Mouse (Mus musculus) liver, adult 2 months (tissue): ENCODE measurements around the gene Bag6.

ENCODE experiments used
- CTCF ChIP-seq: fragments of 200-500 bp; IDR thresholded peaks from 2 replicates; pipeline ENCODE4 v1.5.1; 2011; ENCODE audit warnings: low read depth, low read length, control low read depth
- POLR2A ChIP-seq: fragments of 200-500 bp; IDR thresholded peaks from 2 replicates; pipeline ENCODE4 v1.6.1; 2011; ENCODE audit warnings: low read length, control low read depth; ENCODE audit not compliant: insufficient read depth; ENCODE audit errors: extremely low read depth

DNA sequence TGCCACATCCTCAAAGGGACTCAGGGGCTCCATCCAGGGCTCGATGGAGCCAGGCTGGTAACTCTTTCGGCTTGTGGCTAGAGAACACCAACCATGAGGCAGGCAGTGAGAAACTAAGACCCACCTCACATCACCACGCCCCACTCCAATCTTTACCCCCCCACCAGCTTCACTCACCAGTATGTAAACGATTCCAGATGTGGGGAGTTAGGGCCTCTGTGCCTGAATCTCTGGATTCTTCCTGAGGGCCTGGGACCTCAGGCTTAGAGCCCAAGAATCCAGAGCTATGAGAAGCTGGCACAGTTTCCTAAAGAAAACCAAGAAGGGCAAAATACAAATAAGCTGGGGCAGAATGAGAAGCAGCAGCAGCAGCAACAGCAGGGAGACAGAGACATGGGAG lies 19.0 kb downstream of the Bag6 start:
- TF ChIP-seq POLR2A (no peak), CTCF (no peak)
